Mouse (Mus musculus) right cerebral cortex, postnatal 10 days (tissue): Measurements from ENCODE around the gene Shisa5.

Experiments
- DNase-seq, 2 experiments: peaks; one replicate each; pipeline ENCODE4 v3.0.0; 2021; ENCODE audit warnings: low spot score in 2 of 2

Shisa5 gene

GRCm38 (mm10) chr9:109038086-109038895 lies at the start of gene Shisa5:
Gene Shisa5 (plus strand): TSS chr9:109038565.
- peak in 1 of 2 experiments; percentile 58 for DNase-seq

GRCm38 (mm10) chr9:108989802-108990461 lies 48.4 kb upstream of the Shisa5 start:
- DNase-seq = peak; percentile 45 to 47

DNA sequence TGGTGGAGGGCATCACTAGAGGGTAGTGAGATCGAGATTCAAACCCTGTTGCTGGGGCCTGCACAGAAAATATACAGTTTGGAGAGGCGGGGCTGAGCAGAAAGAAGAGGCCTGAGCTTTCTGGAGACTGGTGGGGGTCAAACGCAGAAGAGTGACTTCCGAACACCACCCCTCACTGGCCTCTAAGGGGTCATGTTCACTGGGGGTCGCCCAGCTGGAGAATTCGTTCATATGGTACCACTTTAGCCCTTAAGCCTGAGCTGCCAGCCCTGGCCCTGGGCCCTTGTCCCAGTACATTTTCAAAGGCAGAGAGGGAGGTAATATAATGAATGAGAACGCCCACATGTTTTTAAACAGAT lies 47.9 kb upstream of the Shisa5 start:
- DNase-seq = peak in 1 of 2 experiments; percentile 38

GRCm38 (mm10) chr9:108991428-108992084 lies 46.8 kb upstream of the Shisa5 start, which contains the start of gene Pfkfb4:
Gene Pfkfb4 (plus strand): TSS chr9:108991778.
- peak; percentile 96 to 98 for DNase-seq

GRCm38 (mm10) chr9:108992085-108992469 lies 46.3 kb upstream of the Shisa5 start:
- DNase-seq = no peak

DNA sequence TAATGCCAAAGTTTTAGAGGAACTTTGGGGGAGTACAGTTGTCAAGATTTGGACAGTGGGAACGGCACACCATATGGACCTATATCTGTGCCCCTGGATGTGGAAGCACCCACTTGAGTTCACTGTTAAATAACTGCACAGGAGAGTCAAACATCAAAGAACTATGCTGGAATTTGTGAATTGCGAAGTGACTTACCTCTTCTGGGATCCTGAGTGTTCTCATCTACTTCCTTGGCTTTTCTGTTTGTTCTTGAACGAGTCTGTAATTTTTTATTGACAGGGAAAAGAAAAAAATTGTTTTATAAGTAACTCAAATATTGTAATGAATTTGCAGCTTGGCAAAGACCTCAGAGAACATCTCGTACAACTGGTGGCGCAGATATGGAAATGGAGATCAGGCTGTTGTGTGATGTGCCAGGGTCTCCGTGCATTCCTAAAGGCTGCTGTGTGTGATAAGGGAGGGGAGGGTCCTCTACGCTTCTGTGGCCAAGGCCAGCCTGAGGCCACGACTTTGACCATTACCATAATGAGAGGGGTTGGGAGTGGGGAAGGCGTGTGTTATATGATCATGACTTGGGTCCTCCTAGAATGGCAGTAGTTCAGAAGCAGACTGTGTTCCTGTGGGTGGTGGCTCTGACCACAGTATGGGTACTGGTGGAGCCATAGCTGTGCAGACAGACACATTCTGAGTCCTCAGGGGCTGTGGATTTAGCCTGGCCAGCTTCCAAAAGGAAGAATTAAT lies 45.6 kb upstream of the Shisa5 start:
- no peak for DNase-seq

DNA sequence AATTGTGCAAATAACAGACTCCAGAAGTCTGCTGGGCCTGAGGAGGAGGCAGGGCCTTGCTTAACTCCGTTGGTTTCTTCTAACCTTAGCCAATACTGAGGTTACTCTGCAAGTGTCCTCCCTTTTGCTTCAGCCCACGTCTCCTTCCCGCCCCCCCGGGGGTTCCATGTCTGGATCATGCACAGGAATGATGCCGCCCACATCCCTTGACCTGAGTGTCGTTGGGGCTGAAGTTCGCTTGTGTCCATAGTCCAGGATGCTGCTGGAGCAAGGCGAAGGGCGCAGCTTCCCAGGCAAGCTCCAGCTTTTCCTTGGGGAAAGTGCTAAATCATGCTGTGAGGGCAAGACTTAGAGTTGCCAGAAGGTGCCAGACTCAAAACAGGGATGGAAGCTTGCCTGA lies 42.0 kb upstream of the Shisa5 start:
- no peak for DNase-seq

DNA sequence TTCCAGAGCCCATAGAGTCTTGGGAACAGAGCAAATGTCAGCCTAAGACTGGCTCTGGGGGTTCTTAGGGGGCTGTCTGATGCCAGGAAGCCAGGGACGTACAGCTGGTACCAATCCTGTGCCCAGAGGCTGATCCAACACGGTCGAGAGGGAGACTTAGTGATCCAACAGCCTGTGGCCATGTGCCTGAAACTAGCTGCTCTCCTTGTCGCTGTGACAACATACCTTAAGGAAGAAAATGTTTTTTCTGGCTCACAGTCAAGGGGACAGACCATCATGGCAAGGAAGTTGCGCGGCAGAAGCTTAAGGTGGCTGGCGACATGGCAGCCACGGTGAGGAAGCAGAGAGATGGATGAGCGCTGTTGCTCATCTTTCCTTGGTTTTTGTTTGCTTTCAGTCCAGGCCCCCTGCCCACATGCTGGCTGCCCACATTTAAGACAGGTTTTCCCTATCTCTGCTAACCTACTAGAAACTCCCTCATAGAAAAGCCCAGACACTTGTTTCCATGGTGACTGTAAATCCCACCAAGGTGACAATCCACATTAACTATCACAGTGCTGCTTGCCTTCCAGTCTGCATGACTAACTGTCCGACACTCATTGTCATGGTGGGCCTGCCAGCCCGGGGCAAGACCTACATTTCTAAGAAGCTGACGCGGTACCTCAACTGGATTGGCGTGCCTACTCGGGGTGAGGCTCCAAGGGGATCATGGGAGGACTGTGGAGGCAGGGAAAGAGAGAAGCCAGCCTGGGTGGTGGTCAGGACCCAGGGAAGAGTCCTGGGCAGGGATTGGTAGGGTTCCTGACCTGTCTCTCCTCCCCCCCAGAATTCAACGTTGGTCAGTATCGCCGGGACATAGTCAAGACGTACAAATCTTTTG lies 39.8 kb upstream of the Shisa5 start:
- peak in 1 of 2 experiments; percentile 53 for DNase-seq

DNA sequence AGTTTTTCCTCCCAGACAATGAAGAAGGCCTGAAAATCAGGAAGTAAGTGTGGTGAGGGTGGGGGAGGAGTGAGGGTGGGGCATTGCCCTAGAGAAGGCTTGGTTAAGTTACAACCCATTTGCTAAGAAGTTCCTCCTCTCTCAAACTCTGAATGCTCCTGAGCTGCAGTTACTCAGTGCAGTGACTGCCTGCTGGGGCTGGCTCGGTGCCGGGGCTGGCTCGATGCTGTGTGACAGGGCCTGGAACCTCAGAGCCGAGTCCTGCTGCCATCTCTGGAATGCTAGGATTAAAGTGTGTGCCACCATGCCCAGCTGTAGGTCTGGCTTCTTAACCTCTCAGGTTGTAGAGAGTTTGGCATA lies 39.2 kb upstream of the Shisa5 start:
- DNase-seq = no peak

DNA sequence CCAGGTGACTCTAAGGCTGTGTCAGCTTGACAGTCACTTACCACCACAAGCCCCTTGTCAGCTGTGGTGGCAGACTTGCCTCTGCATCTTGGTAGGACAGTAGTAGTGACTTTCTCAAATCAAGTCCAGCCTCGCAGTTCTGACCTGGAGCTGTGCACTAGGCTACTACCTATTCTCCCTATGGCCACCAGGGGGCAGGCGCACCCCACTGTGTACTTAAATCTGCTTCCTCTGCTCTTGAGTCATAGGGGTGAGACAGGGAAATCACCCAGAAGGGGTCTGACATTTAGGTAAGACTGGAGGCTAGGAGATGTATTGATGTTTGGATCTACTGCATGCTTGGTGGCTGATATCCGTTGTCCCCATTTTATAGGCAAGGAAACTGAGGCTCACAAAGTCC lies 37.6 kb upstream of the Shisa5 start:
- peak; percentile 69 to 72 for DNase-seq

DNA sequence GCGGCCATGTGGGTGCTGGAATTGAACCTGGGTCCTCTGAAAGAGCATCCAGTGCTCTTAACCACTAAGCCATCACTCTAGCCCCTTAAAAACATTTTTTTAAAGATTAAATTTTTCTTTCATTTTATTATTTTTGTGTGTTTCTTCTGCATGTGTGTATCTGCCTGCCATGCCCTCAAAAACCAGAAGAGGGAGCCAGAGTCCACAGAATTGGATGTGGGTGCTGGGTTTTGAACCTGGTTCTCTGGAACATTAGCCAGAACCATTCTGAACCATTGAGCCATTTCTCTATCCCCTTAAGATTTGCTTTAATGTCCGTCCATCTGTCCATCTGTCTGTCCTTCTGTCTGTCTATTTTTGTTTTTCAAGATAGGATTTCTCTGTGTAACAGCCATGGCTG lies 35.2 kb upstream of the Shisa5 start:
- DNase-seq = no peak

DNA sequence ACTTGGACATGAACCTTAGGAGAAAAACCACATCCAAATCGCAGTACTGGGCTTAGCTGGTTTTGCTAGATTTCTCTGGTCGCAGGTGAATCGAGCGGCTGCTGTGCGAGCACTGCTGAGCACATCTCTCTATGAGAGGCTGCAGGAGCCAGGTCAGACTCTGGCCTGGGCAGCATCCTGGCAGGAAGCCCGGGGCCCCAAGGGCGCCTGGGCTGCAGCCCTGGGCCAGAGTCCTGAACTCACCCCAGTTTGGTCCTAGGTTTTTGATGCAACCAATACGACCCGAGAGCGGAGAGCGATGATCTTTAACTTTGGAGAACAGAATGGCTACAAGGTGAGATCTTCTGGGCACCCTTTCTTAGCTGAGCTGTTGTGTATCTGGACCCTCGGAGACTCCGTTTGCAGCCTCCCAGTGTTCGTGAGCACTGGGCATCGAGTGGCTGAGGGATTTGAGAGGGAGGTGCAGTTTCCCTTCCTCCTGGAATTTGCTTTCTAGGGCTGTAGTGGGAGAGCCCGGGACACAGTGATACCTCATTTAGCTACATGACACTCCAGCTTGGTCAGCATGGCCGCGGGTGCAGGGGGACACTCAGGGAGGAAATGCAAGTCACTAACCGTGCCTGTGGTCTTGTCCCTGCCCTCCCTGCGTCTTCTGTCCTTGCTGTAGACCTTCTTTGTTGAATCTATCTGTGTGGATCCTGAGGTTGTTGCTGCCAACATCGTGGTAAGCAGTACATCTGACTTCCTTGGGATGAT lies 31.2 kb upstream of the Shisa5 start:
- DNase-seq = no peak

- no peak for DNase-seq
Observed at GRCm38 (mm10) chr9:109008081-109008480, 30.3 kb upstream of the Shisa5 start.

DNA sequence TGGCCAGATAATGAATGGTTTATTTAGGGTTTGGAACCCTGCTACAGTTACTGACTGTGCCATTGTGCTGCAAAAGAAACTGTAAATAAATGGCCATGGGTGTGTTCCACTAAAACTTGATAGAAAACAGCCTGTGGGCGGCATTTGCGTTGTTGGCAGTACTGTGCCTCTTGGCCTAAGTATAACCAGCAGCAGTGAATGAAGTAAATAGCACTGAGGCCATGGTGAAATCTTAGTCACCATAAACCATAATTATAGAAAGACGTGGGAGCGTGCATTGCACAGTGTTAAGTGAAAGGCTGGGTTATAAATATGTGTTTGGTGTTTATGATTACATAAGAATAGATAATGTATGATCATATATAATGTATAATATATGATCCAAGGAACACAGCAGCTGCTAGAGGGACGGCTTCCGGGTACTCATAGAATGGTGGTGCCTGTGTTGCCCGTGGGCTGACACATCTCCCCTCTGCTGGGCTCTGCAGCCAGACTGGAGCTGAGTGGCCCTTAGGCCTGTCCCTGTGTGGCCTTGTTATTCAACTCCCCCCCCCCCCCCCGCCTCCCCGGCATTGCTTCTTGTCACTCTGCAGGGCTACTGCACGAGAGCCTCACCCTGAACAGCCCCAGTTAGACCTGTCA lies 29.2 kb upstream of the Shisa5 start:
- peak in 1 of 2 experiments; percentile 58 for DNase-seq

- DNase-seq = no peak
Observed at GRCm38 (mm10) chr9:109009636-109010315, 28.6 kb upstream of the Shisa5 start.

DNA sequence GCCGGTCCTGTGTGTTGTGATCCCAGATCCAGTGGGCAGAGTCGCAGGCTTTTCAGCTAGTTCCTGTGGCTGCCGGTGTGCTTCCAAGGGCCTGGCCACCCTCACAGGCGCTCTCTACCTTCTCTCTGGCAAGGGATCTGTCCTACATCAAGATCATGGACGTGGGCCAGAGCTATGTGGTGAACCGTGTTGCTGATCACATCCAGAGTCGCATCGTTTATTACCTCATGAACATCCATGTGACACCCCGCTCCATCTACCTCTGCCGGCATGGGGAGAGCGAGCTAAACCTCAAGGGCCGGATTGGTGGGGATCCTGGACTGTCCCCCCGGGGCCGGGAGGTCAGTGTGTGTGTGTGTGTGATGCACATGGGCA lies 28.1 kb upstream of the Shisa5 start:
- no peak for DNase-seq

DNA sequence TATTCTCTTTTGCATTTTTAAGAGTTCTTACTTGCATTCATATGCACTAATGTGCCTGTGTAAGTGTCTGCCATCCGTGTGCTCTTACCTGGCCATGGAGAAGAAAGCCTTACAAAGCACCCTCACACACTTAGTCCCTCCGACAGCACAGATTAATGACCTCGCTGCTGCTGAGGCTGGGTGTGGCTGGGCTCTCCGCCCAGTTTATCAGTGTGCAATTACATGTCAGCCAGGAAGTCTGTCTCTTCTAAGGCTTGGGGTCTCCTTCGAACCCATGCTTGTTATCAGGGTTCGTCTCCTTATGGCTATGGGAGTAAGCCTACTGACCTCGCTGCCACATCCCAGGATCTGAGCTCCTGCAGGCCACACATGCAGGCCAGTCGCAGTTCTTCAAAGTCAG lies 23.0 kb upstream of the Shisa5 start:
- peak in 1 of 2 experiments; percentile 9 for DNase-seq

GRCm38 (mm10) chr9:109016973-109017604 lies 21.3 kb upstream of the Shisa5 start:
- peak in 1 of 2 experiments; percentile 19 for DNase-seq

GRCm38 (mm10) chr9:109021428-109021827 lies 16.9 kb upstream of the Shisa5 start:
- DNase-seq = peak in 1 of 2 experiments; percentile 18
